Comparison of ENCODE assay signal across 15 mouse cellular contexts in the genomic region with DNA sequence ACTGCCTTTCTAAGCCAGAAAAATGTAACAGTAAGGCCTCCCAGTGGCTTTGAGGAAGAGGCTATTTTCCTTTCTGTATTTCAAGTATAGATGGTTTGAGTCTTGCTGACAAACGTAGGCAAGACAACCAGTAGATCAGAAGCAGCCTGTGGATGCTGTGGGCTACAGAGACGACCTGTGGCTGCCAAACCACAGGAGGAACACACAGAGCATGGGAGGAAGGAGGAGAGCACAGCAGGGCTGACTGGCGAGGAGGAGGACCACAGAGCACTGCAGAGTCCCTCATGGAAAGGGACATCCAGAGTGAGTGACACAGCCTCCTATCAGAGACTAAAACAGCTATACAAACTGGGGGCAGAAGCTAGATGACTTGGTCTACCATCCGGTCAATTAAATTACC. TPM values are rescaled to one million over a fixed set of nuclear protein-coding genes. Genes with fewer than 3 reads are reported as not detected.
DNase-seq lines count a peak whose midpoint lies in the region; ATAC-seq and TF ChIP-seq lines count a peak whose summit lies in the region.
"Had no signal": no experiment of that assay in that cellular context is flagged by ENCODE, and none has a peak within 500 bp of the region (broad histone marks: within the 10 kb centered on the region; RNA-seq: fewer than 3 reads in every experiment).

No protein-coding gene starts in this region.

- no peaks in the 10 kb centered on the region for H3K27me3 ChIP-seq in myocyte (ENCODE audit: control insufficient read depth, insufficient read depth, insufficient read length)
- H3K27me3 ChIP-seq: forebrain, embryonic 12.5 days; heart, embryonic 15.5 days; hindbrain, embryonic 12.5 days; intestine, embryonic 15.5 days; limb, embryonic 12.5 days; midbrain, embryonic 12.5 days had no signal

- H3ac ChIP-seq in myocyte (ENCODE audit: control insufficient read depth, insufficient read length) = no peak overlapping the region

- peak; percentile 71 for ATAC-seq in common myeloid progenitor, adult 5-6 weeks (replicated peaks; ENCODE audit: low read depth, poor library complexity, severe bottlenecking)
- ATAC-seq: intestine, embryonic 15.5 days had no signal

- no peak for TF ChIP-seq POLR2A in myocyte (IDR thresholded peaks at IDR 0.05; ENCODE audit: insufficient read length, low read depth)

- H3K4me3 ChIP-seq in myocyte = no peak overlapping the region
- H3K4me3 ChIP-seq: forebrain, embryonic 12.5 days; heart, embryonic 15.5 days; hindbrain, embryonic 12.5 days; intestine, embryonic 15.5 days; limb, embryonic 12.5 days; midbrain, embryonic 12.5 days had no signal

- DNase-seq in heart, adult 11 months = peak; percentile 76
- no peak for DNase-seq in heart, postnatal 4 days
- DNase-seq in kidney, postnatal 14 days = no peak
- DNase-seq in layer of hippocampus, adult 9-11 months = no peak
- no peak for DNase-seq in testis, postnatal 10 days (ENCODE audit: low spot score)
- DNase-seq in layer of hippocampus, adult 9-10 months (ENCODE audit: low spot score) = no peak
- DNase-seq: cerebellum, postnatal 10 days had no signal

- peaks cover 4% of the 10 kb centered on the region for H3K36me3 ChIP-seq in myocyte (ENCODE audit: control insufficient read depth, insufficient read depth)

- no peaks in the 10 kb centered on the region for H3K79me2 ChIP-seq in myocyte (ENCODE audit: control insufficient read depth, insufficient read depth)

- peak overlapping the region; percentile 68 for H3K4me2 ChIP-seq in myocyte (ENCODE audit: low read depth)
- H3K4me2 ChIP-seq: forebrain, embryonic 12.5 days; heart, embryonic 15.5 days; hindbrain, embryonic 12.5 days; intestine, embryonic 15.5 days; limb, embryonic 12.5 days; midbrain, embryonic 12.5 days had no signal

TF ChIP-seq in myocyte, 11 proteins besides CTCF, POLR2A, EP300 and RAD21:
- TF ChIP-seq MYOD1 (IDR thresholded peaks at IDR 0.05; ENCODE audit: control insufficient read depth in 1 of 3, insufficient read length in 2 of 3, low read depth in 2 of 3) (no peak), MAX (IDR thresholded peaks at IDR 0.05; ENCODE audit: low read depth) (no peak), MYOG (IDR thresholded peaks at IDR 0.05; ENCODE audit: control insufficient read depth in 1 of 3, insufficient read depth in 1 of 3, insufficient read length in 2 of 3, low read depth in 2 of 3) (no peak), TCF3 (IDR thresholded peaks at IDR 0.05; ENCODE audit: insufficient read length, low read depth) (no peak), CEBPB (IDR thresholded peaks at IDR 0.05; ENCODE audit: insufficient read depth, poor library complexity, severe bottlenecking) (no peak), USF1 (IDR thresholded peaks at IDR 0.05; ENCODE audit: low read depth) (no peak), POLR2AphosphoS2 (IDR thresholded peaks at IDR 0.05; ENCODE audit: insufficient read length, low read depth) (no peak), SRF (IDR thresholded peaks at IDR 0.05; ENCODE audit: control insufficient read depth, insufficient read length, low read depth) (no peak), E2F4 (IDR thresholded peaks at IDR 0.05; ENCODE audit: insufficient read depth) (no peak), REST (IDR thresholded peaks at IDR 0.05; ENCODE audit: insufficient read depth, insufficient read length) (no peak), TCF12 (IDR thresholded peaks at IDR 0.05; ENCODE audit: insufficient read depth, poor library complexity, severe bottlenecking) (no peak)
TF ChIP-seq in myocyte: peak in this region for 0.

RNA-seq across cellular contexts. Expression of gene Cmc2, which starts 16.0 kb away (rescaled TPM):
- 10 to 100 TPM; 55.0 to 55.2 TPM for total RNA-seq in heart, postnatal 4 days (2021)
- total RNA-seq in common myeloid progenitor, adult 5-6 weeks (2017) = 64.4 and 73.8 TPM in 2 replicates
- 37.1 TPM for polyA plus RNA-seq in myocyte (2012; fragmentation: generic; extraction: Trizol)

RNA-seq across cellular contexts. Expression of gene Cenpn, which starts 16.3 kb away (rescaled TPM):
- 10 to 100 TPM; 19.4 to 21.6 TPM for total RNA-seq in heart, postnatal 4 days (2021)
- 35.8 and 48.2 TPM in 2 replicates for total RNA-seq in common myeloid progenitor, adult 5-6 weeks (2017)
- polyA plus RNA-seq in myocyte (2012; fragmentation: generic; extraction: Trizol) = 9.2 TPM

RNA-seq across cellular contexts. Expression of gene Atmin, which starts 37.9 kb away (rescaled TPM):
- 10 to 100 TPM; 17.7 to 18.3 TPM for total RNA-seq in heart, postnatal 4 days (2021)
- total RNA-seq in common myeloid progenitor, adult 5-6 weeks (2017) = 10.3 and 17.7 TPM in 2 replicates
- polyA plus RNA-seq in myocyte (2012; fragmentation: generic; extraction: Trizol) = 7.8 TPM
